Mouse (Mus musculus) MEL (cell line): ENCODE results near the gene Pde1c. TPM values are rescaled to one million over a fixed set of nuclear protein-coding genes. Genes with fewer than 3 reads are reported as not detected.
A peak's percentile ranks its signal among the peaks of the same experiment; 100 is the strongest.

Source experiments
- DNase-seq: peaks from one replicate; pipeline ENCODE4 v3.0.0; 2011; ENCODE audit warnings: low read depth, low spot score
- H3K27ac ChIP-seq: 2 replicates; pipeline ENCODE4 v1.5.1; 2012; ENCODE audit warnings: low read depth, mild to moderate bottlenecking, control low read depth, low read length, moderate library complexity; ENCODE audit not compliant: control insufficient read depth
- H3K27me3 ChIP-seq, 2 experiments: fragments of 150-350 bp in 1 of 2; sonication (generic) in 1 of 2; 2 replicates each; pipeline ENCODE4 v1.6.1; 2012; ENCODE audit warnings: low read length in 2 of 2, mild to moderate bottlenecking in 2 of 2, improper control_type of control experiment in 1 of 2, moderate library complexity in 1 of 2; ENCODE audit not compliant: insufficient read depth in 2 of 2, control insufficient read depth in 1 of 2
- H3K36me3 ChIP-seq, 2 experiments: 2 replicates each; pipeline ENCODE4 v1.6.1; 2012 to 2014; ENCODE audit warnings: low read length in 2 of 2, improper control_type of control experiment in 1 of 2, inconsistent platforms in 1 of 2, mild to moderate bottlenecking in 1 of 2; ENCODE audit not compliant: insufficient read depth in 2 of 2, control insufficient read depth in 1 of 2
- H3K4me1 ChIP-seq, 2 experiments: fragments of 150-350 bp in 1 of 2; sonication (generic) in 1 of 2; 2 replicates each; pipeline ENCODE4 v1.6.1; 2012; ENCODE audit warnings: low read length in 2 of 2, improper control_type of control experiment in 1 of 2, mild to moderate bottlenecking in 1 of 2; ENCODE audit not compliant: insufficient read depth in 2 of 2, control insufficient read depth in 1 of 2
- H3K4me3 ChIP-seq, 2 experiments: fragments of 150-350 bp in 1 of 2; sonication (generic) in 1 of 2; 2 replicates each; pipeline ENCODE4 v1.5.1; 2012; ENCODE audit warnings: low read depth in 2 of 2, low read length in 2 of 2, mild to moderate bottlenecking in 2 of 2, moderate library complexity in 2 of 2, control low read depth in 1 of 2, improper control_type of control experiment in 1 of 2; ENCODE audit not compliant: control insufficient read depth in 1 of 2, insufficient read depth in 1 of 2
- H3K79me2 ChIP-seq: 2 replicates; pipeline ENCODE4 v1.6.1; 2012; ENCODE audit warnings: mild to moderate bottlenecking, low read length, moderate library complexity; ENCODE audit not compliant: control insufficient read depth, poor library complexity, insufficient read depth
- H3K9ac ChIP-seq: 2 replicates; pipeline ENCODE4 v1.6.1; 2012; ENCODE audit warnings: low read depth, mild to moderate bottlenecking, control low read depth, low read length, moderate library complexity; ENCODE audit not compliant: control insufficient read depth, poor library complexity, severe bottlenecking
- H3K9me3 ChIP-seq: fragments of 150-350 bp; sonication (generic); replicated peaks from 2 replicates; pipeline ENCODE4 v1.6.1; 2012; ENCODE audit warnings: mild to moderate bottlenecking, low read length, improper control_type of control experiment, moderate library complexity; ENCODE audit not compliant: insufficient read depth
- BHLHE40 ChIP-seq: IDR thresholded peaks from 2 replicates; pipeline ENCODE4 v1.6.1; 2012; ENCODE audit warnings: low read depth, mild to moderate bottlenecking, inconsistent platforms, low read length, improper control_type of control experiment, borderline replicate concordance
- CHD1 ChIP-seq: IDR thresholded peaks from 2 replicates; pipeline ENCODE4 v1.6.1; 2012; ENCODE audit warnings: low read depth, mild to moderate bottlenecking, inconsistent platforms, low read length, improper control_type of control experiment
- CTCF ChIP-seq, 3 experiments: IDR thresholded peaks in 2 of 3; conservative IDR thresholded peaks in 1 of 3; 2 replicates each; pipeline ENCODE4 v1.5.1; 2011 to 2012; ENCODE audit warnings: low read length in 3 of 3, low read depth in 2 of 3, mild to moderate bottlenecking in 2 of 3, improper control_type of control experiment in 1 of 3, inconsistent platforms in 1 of 3, mixed read lengths in 1 of 3, moderate library complexity in 1 of 3; ENCODE audit not compliant: control insufficient read depth in 1 of 3, insufficient read depth in 1 of 3, poor library complexity in 1 of 3, severe bottlenecking in 1 of 3
- E2F4 ChIP-seq: IDR thresholded peaks from 2 replicates; pipeline ENCODE4 v1.6.1; 2011; ENCODE audit warnings: low read depth, low read length, improper control_type of control experiment, borderline replicate concordance
- ETS1 ChIP-seq: IDR thresholded peaks from 2 replicates; pipeline ENCODE4 v1.6.1; 2012; ENCODE audit warnings: low read depth, mild to moderate bottlenecking, inconsistent platforms, low read length, improper control_type of control experiment, moderate library complexity
- GABPA ChIP-seq: IDR thresholded peaks from 2 replicates; pipeline ENCODE4 v1.6.1; 2012; ENCODE audit warnings: low read depth, mild to moderate bottlenecking, inconsistent platforms, low read length, improper control_type of control experiment, moderate library complexity
- GATA1 ChIP-seq: IDR thresholded peaks from 2 replicates; pipeline ENCODE4 v1.6.1; 2011; ENCODE audit warnings: low read depth, low read length, improper control_type of control experiment
- JUND ChIP-seq: IDR thresholded peaks from 2 replicates; pipeline ENCODE4 v1.6.1; 2011; ENCODE audit warnings: low read depth, mild to moderate bottlenecking, improper control_type of control experiment, low read length
- MEF2A ChIP-seq: IDR thresholded peaks from 2 replicates; pipeline ENCODE4 v1.6.1; 2014; ENCODE audit warnings: low read depth, mild to moderate bottlenecking, inconsistent platforms, low read length, improper control_type of control experiment; ENCODE audit not compliant: poor library complexity, insufficient replicate concordance, severe bottlenecking; ENCODE audit errors: extremely low read depth
- MYB ChIP-seq: IDR thresholded peaks from 2 replicates; pipeline ENCODE4 v1.6.1; 2011; ENCODE audit warnings: mild to moderate bottlenecking, low read depth, low read length, improper control_type of control experiment
- NELFE ChIP-seq: IDR thresholded peaks from 2 replicates; pipeline ENCODE4 v1.6.1; 2011; ENCODE audit warnings: low read depth, low read length, improper control_type of control experiment
- NRF1 ChIP-seq: IDR thresholded peaks from 2 replicates; pipeline ENCODE4 v1.6.1; 2014; ENCODE audit warnings: low read depth, mild to moderate bottlenecking, inconsistent platforms, low read length, improper control_type of control experiment, moderate library complexity; ENCODE audit not compliant: poor library complexity, insufficient read depth, severe bottlenecking
- POLR2AphosphoS5 ChIP-seq: IDR thresholded peaks from 2 replicates; pipeline ENCODE4 v1.6.1; 2012; ENCODE audit warnings: low read depth, borderline replicate concordance, mild to moderate bottlenecking, inconsistent platforms, low read length, moderate library complexity, mixed read lengths
- RAD21 ChIP-seq: IDR thresholded peaks from 2 replicates; pipeline ENCODE4 v1.6.1; 2011; ENCODE audit warnings: mild to moderate bottlenecking, low read depth, low read length, improper control_type of control experiment
- RCOR1 ChIP-seq: IDR thresholded peaks from 2 replicates; pipeline ENCODE4 v1.6.1; 2012; ENCODE audit warnings: low read depth, mild to moderate bottlenecking, inconsistent platforms, low read length, improper control_type of control experiment
- SIN3A ChIP-seq: IDR thresholded peaks from 2 replicates; pipeline ENCODE4 v1.6.1; 2012; ENCODE audit warnings: low read length, improper control_type of control experiment, inconsistent platforms
- SMC3 ChIP-seq: IDR thresholded peaks from 2 replicates; pipeline ENCODE4 v1.6.1; 2011; ENCODE audit warnings: low read depth, low read length, improper control_type of control experiment
- USF2 ChIP-seq, 2 experiments: IDR thresholded peaks; 2 replicates each; pipeline ENCODE4 v1.6.1; 2011 to 2012; ENCODE audit warnings: improper control_type of control experiment in 2 of 2, low read length in 2 of 2, borderline replicate concordance in 1 of 2, inconsistent platforms in 1 of 2, low read depth in 1 of 2, mild to moderate bottlenecking in 1 of 2; ENCODE audit not compliant: insufficient read depth in 1 of 2
- ZC3H11A ChIP-seq: IDR thresholded peaks from 2 replicates; pipeline ENCODE4 v1.6.1; 2012; ENCODE audit warnings: low read depth, mild to moderate bottlenecking, inconsistent platforms, low read length, improper control_type of control experiment
- ZKSCAN1 ChIP-seq: IDR thresholded peaks from 2 replicates; pipeline ENCODE4 v1.6.1; 2012; ENCODE audit warnings: low read depth, mild to moderate bottlenecking, inconsistent platforms, low read length, improper control_type of control experiment, moderate library complexity
- polyA plus RNA-seq, 2 experiments: library from polyadenylated mRNA; stranded (reverse) in 1 of 2; unstranded in 1 of 2; fragments of >175 nt in 1 of 2; fragments of >200 nt in 1 of 2; gene quantifications; 2 replicates each; pipeline versions ENCODE4 v1.2.1 to v1.2.4; 2012; ENCODE audit warnings: low replicate concordance in 2 of 2, low read depth in 1 of 2; ENCODE audit not compliant: insufficient read length in 2 of 2, insufficient read depth in 1 of 2, missing spikeins in 1 of 2
- total RNA-seq: library from RNA; depleted of rRNA; stranded (reverse); fragments of 300-350 nt; gene quantifications from 2 replicates; pipeline ENCODE4 v1.2.3, GENCODE M21; 2012

The Pde1c gene
- total and polyA plus RNA-seq, 3 experiments = not detected

DNA sequence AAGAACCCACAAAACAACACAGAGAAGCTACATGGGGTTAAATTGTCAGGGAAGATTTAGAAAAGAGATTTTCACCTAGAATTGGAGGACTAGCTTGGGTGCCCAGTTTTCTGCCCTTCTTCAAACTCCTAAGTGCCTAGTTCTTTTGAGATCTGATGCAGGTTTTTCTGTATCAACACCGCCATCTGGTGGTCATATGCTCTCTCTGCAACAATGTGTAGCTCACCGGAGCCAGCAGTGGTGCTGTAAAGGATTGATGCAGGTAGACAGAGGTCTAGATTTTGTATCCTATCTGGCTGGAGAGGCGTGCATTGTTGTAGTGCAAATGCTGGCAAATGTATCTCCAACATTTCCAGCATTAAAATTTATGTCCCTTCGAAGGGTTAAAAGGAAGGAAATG, 39.4 kb upstream of the Pde1c start:
- H3K4me1 ChIP-seq = no peaks in the 10 kb centered on the region
- DNase-seq = peak; percentile 62
- TF ChIP-seq E2F4 (no peak), MYB (no peak), RCOR1 (no peak), CTCF (IDR thresholded peaks at IDR 0.05 in 2 of 3, conservative IDR thresholded peaks at IDR 0.05 in 1 of 3; ENCODE audit: control insufficient read depth in 1 of 3, insufficient read depth in 1 of 3, low read depth in 2 of 3, low read length in 3 of 3, poor library complexity in 1 of 3, severe bottlenecking in 1 of 3) (peak; percentile 66 to 82 (median 81)), BHLHE40 (no peak), MEF2A (no peak), ZC3H11A (peak; percentile 48), RAD21 (peak; percentile 70), GATA1 (no peak), JUND (no peak), SMC3 (peak; percentile 74)
- TF ChIP-seq, all 39 proteins: peak for 4
- H3K79me2 ChIP-seq = no peaks in the 10 kb centered on the region
- H3K9me3 ChIP-seq = no peaks in the 10 kb centered on the region
- H3K36me3 ChIP-seq = no peaks in the 10 kb centered on the region
- no peak overlapping the region for H3K9ac ChIP-seq
- no peak overlapping the region for H3K27ac ChIP-seq
- no peaks in the 10 kb centered on the region for H3K27me3 ChIP-seq
- no peak overlapping the region for H3K4me3 ChIP-seq

DNA sequence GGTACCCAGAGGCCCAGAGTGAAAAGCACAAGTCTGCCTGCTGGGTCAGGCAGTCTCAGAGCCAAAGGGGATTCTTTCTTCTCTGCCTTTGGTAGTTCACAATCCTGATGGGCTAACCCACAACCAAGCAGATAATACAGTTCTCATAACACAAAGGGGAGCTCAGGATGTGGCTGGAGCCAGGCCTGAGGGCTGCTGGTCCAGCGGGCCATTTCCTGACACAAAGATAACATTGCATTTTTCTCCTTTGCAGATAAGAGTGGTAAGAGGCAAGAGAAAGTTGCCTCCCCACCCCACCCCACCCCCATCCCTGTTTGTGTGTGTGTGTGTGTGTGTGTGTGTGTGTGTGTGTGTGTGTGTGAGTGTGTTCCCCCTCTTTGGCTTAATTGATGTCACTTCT, 10.7 kb upstream of the Pde1c start:
- Histone ChIP-seq H3K36me3 (no peaks in the 10 kb centered on the region), H3K9ac (no peak overlapping the region), H3K9me3 (no peaks in the 10 kb centered on the region), H3K4me3 (no peak overlapping the region), H3K79me2 (no peaks in the 10 kb centered on the region), H3K27me3 (no peaks in the 10 kb centered on the region; a peak in 1 of 4 replicates), H3K4me1 (no peaks in the 10 kb centered on the region), H3K27ac (no peak overlapping the region)
- DNase-seq = no peak
- TF ChIP-seq CHD1 (no peak), CTCF (IDR thresholded peaks at IDR 0.05 in 2 of 3, conservative IDR thresholded peaks at IDR 0.05 in 1 of 3; ENCODE audit: control insufficient read depth in 1 of 3, insufficient read depth in 1 of 3, low read depth in 2 of 3, low read length in 3 of 3, poor library complexity in 1 of 3, severe bottlenecking in 1 of 3) (no peak), BHLHE40 (no peak), ZKSCAN1 (no peak), USF2 (IDR thresholded peaks at IDR 0.05; ENCODE audit: borderline replicate concordance in 1 of 2, insufficient read depth in 1 of 2, low read depth in 1 of 2, low read length in 2 of 2) (no peak), GABPA (no peak), MEF2A (no peak), RCOR1 (no peak), NELFE (no peak), ETS1 (no peak), POLR2AphosphoS5 (no peak), NRF1 (no peak), SMC3 (no peak), SIN3A (no peak)
